In genomic region chr16:52452477-52452831, GRCm38 (mm10) we compare ENCODE assay signal across 8 mouse cellular contexts. TPM values are rescaled to one million over a fixed set of nuclear protein-coding genes. Genes with fewer than 3 reads are reported as not detected.
DNase-seq lines count a peak whose midpoint lies in the region; ATAC-seq and TF ChIP-seq lines count a peak whose summit lies in the region.

No protein-coding gene starts in this region.

- no peak for DNase-seq in heart, postnatal 10 days
- DNase-seq in 3134 (ENCODE audit: extremely low read depth, insufficient read length, low spot score): peak; percentile 42
- DNase-seq in embryonic facial prominence, embryonic 14.5 days (ENCODE audit: low spot score): no peak
- DNase-seq in kidney, postnatal 0 days (ENCODE audit: low spot score): no peak
- DNase-seq in midbrain, postnatal 0 days (ENCODE audit: low spot score): peak; percentile 26
- DNase-seq in MN1 (ENCODE audit: low spot score): no peak
- DNase-seq in cerebellum, adult 8-10 months: no peak

- no peaks in the 10 kb centered on the region for H3K36me3 ChIP-seq in heart, embryonic 11.5 days (ENCODE audit: control insufficient read depth, insufficient read depth, low read length)
- no peaks in the 10 kb centered on the region for H3K36me3 ChIP-seq in embryonic facial prominence, embryonic 14.5 days (ENCODE audit: control insufficient read depth, insufficient read depth, low read length)
- no peaks in the 10 kb centered on the region for H3K36me3 ChIP-seq in kidney, postnatal 0 days (ENCODE audit: insufficient read depth, low read length)
- no peaks in the 10 kb centered on the region for H3K36me3 ChIP-seq in midbrain, postnatal 0 days (ENCODE audit: insufficient read depth, low read length)

- under 1% methylated on average over 26 of the region's 26 CpGs for WGBS in heart, embryonic 11.5 days (ENCODE audit: insufficient replicate concordance)
- 0% methylated on average over 16 of the region's 26 CpGs for whole genome bisulfite sequencing in embryonic facial prominence, embryonic 14.5 days
- 1% methylated on average over 26 of the region's 26 CpGs for WGBS in kidney, postnatal 0 days
- WGBS in midbrain, postnatal 0 days: under 1% methylated on average over 26 of the region's 26 CpGs

- peak overlapping the region; percentile 79 for H3K4me2 ChIP-seq in heart, embryonic 11.5 days
- peak overlapping the region; percentile 61 for H3K4me2 ChIP-seq in embryonic facial prominence, embryonic 14.5 days (ENCODE audit: low read depth, low read length)
- H3K4me2 ChIP-seq in kidney, postnatal 0 days (ENCODE audit: low read length): peak overlapping the region; percentile 90
- peak overlapping the region; percentile 72 for H3K4me2 ChIP-seq in midbrain, postnatal 0 days (ENCODE audit: low read depth, low read length, poor library complexity, severe bottlenecking)

- TF ChIP-seq CTCF in kidney, postnatal 0 days (IDR thresholded peaks at IDR 0.05; ENCODE audit: low read depth): no peak
- TF ChIP-seq CTCF in midbrain, postnatal 0 days (IDR thresholded peaks at IDR 0.05): no peak

- no peaks in the 10 kb centered on the region for H3K9me3 ChIP-seq in heart, embryonic 11.5 days (replicated peaks; ENCODE audit: control insufficient read depth, low read length)
- H3K9me3 ChIP-seq in embryonic facial prominence, embryonic 14.5 days (ENCODE audit: control insufficient read depth, low read length): no peaks in the 10 kb centered on the region
- no peaks in the 10 kb centered on the region for H3K9me3 ChIP-seq in kidney, postnatal 0 days (replicated peaks; ENCODE audit: low read length)
- H3K9me3 ChIP-seq in midbrain, postnatal 0 days (ENCODE audit: low read length): no peaks in the 10 kb centered on the region

- peak overlapping the region; percentile 78 for H3K4me3 ChIP-seq in heart, embryonic 11.5 days (ENCODE audit: low read depth, low read length)
- H3K4me3 ChIP-seq in embryonic facial prominence, embryonic 14.5 days (ENCODE audit: low read depth, low read length): peak overlapping the region; percentile 67
- H3K4me3 ChIP-seq in kidney, postnatal 0 days (replicated peaks; ENCODE audit: low read depth, low read length): peak overlapping the region; percentile 81
- peak overlapping the region; percentile 74 for H3K4me3 ChIP-seq in midbrain, postnatal 0 days (ENCODE audit: low read depth, low read length)

- H3K9ac ChIP-seq in heart, embryonic 11.5 days (ENCODE audit: low read depth, low read length): peak overlapping the region; percentile 67
- H3K9ac ChIP-seq in embryonic facial prominence, embryonic 14.5 days (ENCODE audit: low read depth, low read length): peak overlapping the region; percentile 69
- H3K9ac ChIP-seq in kidney, postnatal 0 days (ENCODE audit: low read depth, low read length): peak overlapping the region; percentile 63
- peak overlapping the region; percentile 70 for H3K9ac ChIP-seq in midbrain, postnatal 0 days (replicated peaks; ENCODE audit: low read length, poor library complexity, severe bottlenecking)

- no peaks in the 10 kb centered on the region for H3K27me3 ChIP-seq in heart, embryonic 11.5 days (ENCODE audit: control insufficient read depth, insufficient read depth, low read length)
- no peaks in the 10 kb centered on the region for H3K27me3 ChIP-seq in embryonic facial prominence, embryonic 14.5 days (replicated peaks; ENCODE audit: control insufficient read depth, insufficient read depth, low read length)
- H3K27me3 ChIP-seq in kidney, postnatal 0 days (ENCODE audit: insufficient read depth, low read length): no peaks in the 10 kb centered on the region
- no peaks in the 10 kb centered on the region for H3K27me3 ChIP-seq in midbrain, postnatal 0 days (ENCODE audit: insufficient read depth, low read length)

- H3K4me1 ChIP-seq in heart, embryonic 11.5 days (ENCODE audit: control insufficient read depth, insufficient read depth, low read length): 0 out of 2 replicates have a peak, but pooled peaks cover 3% of the 10 kb centered on the region
- no peaks in the 10 kb centered on the region for H3K4me1 ChIP-seq in embryonic facial prominence, embryonic 14.5 days (ENCODE audit: control insufficient read depth, insufficient read depth, low read length)
- no peaks in the 10 kb centered on the region for H3K4me1 ChIP-seq in kidney, postnatal 0 days (replicated peaks; ENCODE audit: insufficient read depth, low read length)
- 0 out of 2 replicates have a peak, but pooled peaks cover 5% of the 10 kb centered on the region for H3K4me1 ChIP-seq in midbrain, postnatal 0 days (ENCODE audit: insufficient read depth, low read length)

- ATAC-seq in heart, embryonic 11.5 days (replicated peaks; ENCODE audit: insufficient number of reproducible peaks, low FRiP score, low TSS enrichment): peak; percentile 13
- ATAC-seq in embryonic facial prominence, embryonic 14.5 days (ENCODE audit: low read depth): peak; percentile 1; the same call in 1 of the 2 replicates
- peak; percentile 2; the same call in 1 of the 2 replicates for ATAC-seq in kidney, postnatal 0 days (replicated peaks; ENCODE audit: low FRiP score, low read depth)
- ATAC-seq in midbrain, postnatal 0 days (ENCODE audit: low FRiP score): peak; percentile 2; the same call in 1 of the 2 replicates

- H3K27ac ChIP-seq in heart, embryonic 11.5 days (ENCODE audit: low read depth, low read length): peak overlapping the region; percentile 38; the same call in 1 of the 2 replicates
- H3K27ac ChIP-seq in embryonic facial prominence, embryonic 14.5 days (replicated peaks; ENCODE audit: low read depth, low read length): peak overlapping the region; percentile 45
- peak overlapping the region; percentile 76 for H3K27ac ChIP-seq in kidney, postnatal 0 days
- H3K27ac ChIP-seq in midbrain, postnatal 0 days (ENCODE audit: low read depth, low read length): peak overlapping the region; percentile 68

- intact Hi-C loops in heart, postnatal 10 days (cut with DNase I): loop anchor here (2.0 to 5.0 kb wide), 3 partner anchors 142 to 815 kb away; no protein-coding TSS in a partner anchor

RNA-seq across cellular contexts. Expression of gene Alcam, which starts 1.4 kb away (rescaled TPM):
- polyA plus RNA-seq in heart, embryonic 11.5 days (2014; fragmentation: Nextera tagmentation; extraction: Ambion mirVana): 29.7 and 42.3 TPM in 2 replicates
- 1 to 10 TPM; 5.2 to 5.3 TPM for total RNA-seq in heart, postnatal 10 days (2021)
- polyA plus RNA-seq in embryonic facial prominence, embryonic 14.5 days (2014; fragmentation: Nextera tagmentation; extraction: Ambion mirVana): 63.7 and 73.5 TPM in 2 replicates
- 57.7 and 61.7 TPM in 2 replicates for polyA plus RNA-seq in kidney, postnatal 0 days (2015; fragmentation: Nextera tagmentation; extraction: Ambion mirVana)
- total RNA-seq in midbrain, postnatal 0 days (2014; rRNA removed): 147 and 154 TPM in 2 replicates
- polyA plus RNA-seq in midbrain, postnatal 0 days (2015; fragmentation: Nextera tagmentation; extraction: Ambion mirVana): 37.5 and 40.3 TPM in 2 replicates

Comparison
In these comparisons a context has a peak if more than half of its experiments do, and no peak if none do; other contexts are left out.
1. DNase-seq: peak in 3134 (single experiment) and midbrain, postnatal 0 days (single experiment); none in heart, postnatal 10 days (0 of 2), embryonic facial prominence, embryonic 14.5 days (single experiment), kidney, postnatal 0 days (single experiment), MN1 (single experiment) and cerebellum, adult 8-10 months (single experiment).
2. Peak in every context shown above with its lines, with median percentiles within 50 percentile points of each other: ATAC-seq, H3K27ac ChIP-seq, H3K4me2 ChIP-seq, H3K4me3 ChIP-seq and H3K9ac ChIP-seq.